Mouse (Mus musculus) telencephalon, adult 2 months (tissue): ENCODE data around the gene Nt5c2.

Source experiments
- DNase-seq: peaks from one replicate; pipeline ENCODE4 v3.0.0-alpha.2; 2011; ENCODE audit warnings: low read depth, low spot score

The Nt5c2 gene

DNA sequence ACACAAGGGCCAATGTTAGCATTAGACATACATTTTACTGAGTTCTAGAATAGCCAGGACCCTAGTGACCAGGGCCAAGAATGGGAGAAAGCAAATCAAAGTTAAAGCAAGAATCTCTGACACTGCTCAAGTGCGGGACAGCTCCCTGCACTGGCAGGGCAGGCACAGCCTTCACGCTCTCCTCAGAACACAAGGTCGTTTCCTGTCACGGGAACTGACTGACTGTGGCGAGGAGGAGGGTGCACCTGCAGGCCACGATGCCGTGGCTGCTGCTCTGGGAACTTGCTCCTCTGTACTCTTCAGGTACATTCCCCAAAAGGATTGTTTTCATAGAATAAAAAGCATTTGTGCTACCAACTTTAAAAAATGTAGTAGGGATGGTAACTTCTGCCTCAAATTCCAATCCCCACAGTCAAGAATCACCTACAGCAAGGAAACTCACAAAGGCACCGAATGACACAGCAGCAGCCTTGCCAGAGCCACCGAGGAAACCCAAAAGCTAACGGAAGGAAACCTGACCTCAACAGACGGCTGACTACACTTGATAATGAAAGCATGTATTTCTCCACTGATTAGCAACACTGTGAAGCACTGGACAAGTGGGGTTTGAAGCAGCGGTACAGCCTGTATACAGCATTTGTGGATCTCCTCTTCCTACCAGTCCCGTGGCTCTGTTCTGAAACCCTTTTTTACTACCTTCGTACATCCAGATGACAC is 127.0 kb downstream of the Nt5c2 start:
- no peak for DNase-seq

DNA sequence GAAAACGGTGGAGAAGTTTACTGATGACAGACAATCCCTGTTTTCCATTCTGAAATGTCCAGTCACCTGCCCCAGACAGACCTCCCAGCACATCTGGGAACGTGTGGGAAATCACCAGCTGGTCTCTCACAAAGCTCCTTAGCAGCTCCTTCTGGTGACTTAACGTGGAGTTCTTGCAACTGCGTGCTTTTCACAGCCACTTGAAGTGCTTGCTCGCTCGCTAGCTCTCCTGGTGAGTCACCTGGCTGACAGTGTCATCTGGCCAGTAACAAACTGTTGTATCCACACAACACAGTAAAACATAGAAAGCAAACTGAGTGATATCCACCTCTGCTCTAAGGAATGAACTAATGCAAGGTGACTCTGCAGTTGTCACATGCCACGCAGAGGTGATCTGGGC is 128.1 kb downstream of the Nt5c2 start:
- DNase-seq, result no peak

DNA sequence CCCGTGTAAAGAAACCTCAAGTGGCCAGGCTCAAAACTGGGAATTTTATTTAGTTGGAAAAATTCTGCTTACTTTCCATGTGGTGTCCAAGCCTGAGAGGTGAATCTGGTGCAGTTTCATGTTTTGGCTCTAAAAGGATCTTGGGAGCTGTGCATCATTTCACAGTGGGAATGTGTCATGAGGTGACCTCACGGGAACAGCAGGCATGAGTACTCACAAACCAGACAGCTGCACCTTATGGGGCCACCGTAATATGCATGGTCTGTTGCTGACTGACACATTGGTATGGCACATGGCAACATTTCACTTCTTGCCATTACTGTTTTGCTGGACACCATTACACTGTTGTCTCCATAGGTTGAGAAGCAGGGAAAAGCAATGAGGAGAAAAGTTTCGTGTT is 129.6 kb downstream of the Nt5c2 start:
- DNase-seq, result no peak

DNA sequence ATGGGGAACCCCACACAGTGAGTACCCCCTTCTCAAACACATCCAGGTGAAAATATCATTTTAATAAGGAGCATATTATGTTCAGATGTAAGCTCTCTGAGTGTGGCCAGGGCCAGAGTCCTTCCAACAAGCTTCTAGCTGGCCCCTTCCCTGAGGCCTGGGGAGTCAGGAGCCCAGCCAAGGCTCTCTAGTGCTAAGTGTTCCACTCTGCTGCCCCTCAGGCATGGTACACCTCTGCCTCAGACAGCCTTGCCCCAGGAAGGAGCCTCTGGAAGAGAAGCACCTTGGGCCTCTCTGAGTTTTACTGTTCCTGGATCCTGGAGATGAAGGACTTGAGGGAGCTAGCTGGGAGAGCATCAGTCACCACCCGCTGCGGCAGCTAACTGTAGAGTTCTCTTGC is 135.1 kb downstream of the Nt5c2 start:
- DNase-seq, result no peak

DNA sequence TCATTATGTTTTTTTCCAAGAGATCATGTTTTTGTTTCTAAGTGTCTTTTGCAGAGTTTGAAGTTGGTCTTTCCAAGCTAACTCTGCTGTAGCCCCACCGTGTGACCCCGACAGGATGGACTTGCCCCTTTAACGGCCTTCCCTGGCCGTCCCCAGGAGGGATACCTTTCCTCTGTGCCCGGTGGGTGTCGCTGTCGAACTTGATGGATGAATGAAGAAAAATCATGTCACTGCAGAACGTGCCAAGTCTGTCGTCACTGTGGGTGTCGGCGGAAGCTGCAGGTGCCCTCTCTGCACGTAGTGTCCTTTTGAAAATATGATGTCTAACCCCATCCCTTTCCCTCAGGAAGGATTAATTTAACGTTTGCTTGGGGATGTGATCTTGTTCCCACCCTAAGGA is 136.6 kb downstream of the Nt5c2 start:
- DNase-seq, result no peak

GRCm38 (mm10) chr19:46877886-46878285 is 137.1 kb downstream of the Nt5c2 start:
- no peak for DNase-seq

DNA sequence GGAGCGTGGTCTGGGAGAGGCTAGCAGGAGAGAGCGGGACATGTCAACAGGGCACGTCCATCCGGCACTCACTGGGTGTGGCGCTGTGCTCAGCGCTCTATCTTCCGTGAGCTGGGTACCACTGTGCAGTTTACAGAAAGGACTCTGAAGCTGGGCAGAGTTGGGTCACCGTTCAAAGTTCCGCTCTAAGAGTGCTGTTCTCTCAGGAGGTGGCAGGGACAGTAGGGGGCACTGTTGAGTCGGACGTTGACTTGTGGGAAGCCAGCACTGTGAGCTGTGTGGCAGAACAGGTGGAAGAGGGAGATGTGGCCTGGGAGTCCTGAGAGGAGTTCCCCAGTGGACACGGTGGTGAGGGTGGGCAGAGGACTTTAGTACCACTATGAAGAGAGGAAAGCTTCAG is 139.2 kb downstream of the Nt5c2 start:
- no peak for DNase-seq

GRCm38 (mm10) chr19:46873924-46874323 is 141.0 kb downstream of the Nt5c2 start:
- no peak for DNase-seq

- DNase-seq, result no peak
Measured at GRCm38 (mm10) chr19:46871651-46872050, 143.3 kb downstream of the Nt5c2 start.

- DNase-seq, result peak; percentile 31
Measured at GRCm38 (mm10) chr19:46871096-46871495, 143.9 kb downstream of the Nt5c2 start.

DNA sequence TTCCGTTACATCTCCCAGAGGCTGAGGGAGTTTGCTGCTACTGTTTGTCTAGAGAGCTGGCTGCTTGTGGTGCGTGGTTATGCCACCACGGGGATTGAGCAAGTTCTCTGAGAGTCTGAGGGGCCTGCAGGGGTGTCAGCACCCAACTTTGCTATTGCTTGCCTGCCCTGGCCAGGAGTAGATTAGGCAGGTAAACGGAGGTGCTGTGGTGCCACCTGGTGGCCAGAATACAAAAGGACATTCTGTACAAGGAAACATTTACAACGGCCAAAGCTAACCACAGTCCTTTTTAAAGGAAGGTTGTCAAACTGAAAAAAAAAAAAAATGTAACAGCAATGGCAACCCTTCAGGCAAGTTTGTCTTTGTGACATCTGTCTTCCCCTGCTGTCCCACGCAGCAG is 145.4 kb downstream of the Nt5c2 start:
- peak; percentile 40 for DNase-seq

DNA sequence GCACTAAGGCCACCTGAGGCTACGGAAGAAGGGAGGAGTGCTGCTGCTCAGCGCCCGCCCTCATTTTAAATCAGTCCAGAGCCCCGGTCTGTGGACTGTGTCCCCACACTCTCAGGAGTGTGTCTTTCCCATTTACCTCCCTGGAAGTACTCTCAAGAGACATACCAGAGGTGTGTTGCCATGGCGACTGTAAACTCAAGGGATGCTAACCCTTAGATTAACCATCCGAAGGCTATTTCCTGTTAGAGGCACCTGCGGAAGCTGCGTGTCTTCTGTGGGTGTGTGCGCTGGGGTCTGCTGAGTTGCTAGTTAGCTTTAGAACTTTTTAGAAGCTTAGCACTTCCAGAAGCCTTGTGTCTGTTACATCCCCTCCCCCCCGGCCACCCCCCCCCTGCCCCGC is 145.9 kb downstream of the Nt5c2 start:
- no peak for DNase-seq

DNA sequence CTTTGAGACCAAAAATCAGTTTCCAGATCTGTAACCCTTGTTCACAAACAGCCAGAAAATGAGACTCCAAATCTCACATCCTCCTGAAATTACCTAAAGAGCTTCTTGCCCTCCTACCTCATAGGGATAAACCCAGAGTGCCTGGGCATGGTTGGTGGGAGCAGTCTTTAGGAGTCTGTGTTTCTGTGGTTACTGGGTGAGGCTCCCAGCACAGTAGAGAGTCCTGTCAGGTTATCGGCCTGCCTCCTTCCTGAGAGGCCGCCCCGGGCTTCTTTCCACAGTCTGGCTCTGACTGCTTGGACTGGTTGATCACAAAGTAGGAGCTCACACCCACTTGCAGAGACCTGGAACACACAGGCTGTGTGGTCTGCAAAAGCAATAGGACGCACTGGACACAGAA is 149.6 kb downstream of the Nt5c2 start:
- no peak for DNase-seq

GRCm38 (mm10) chr19:46864731-46865331 is 150.1 kb downstream of the Nt5c2 start:
- DNase-seq, result no peak

DNA sequence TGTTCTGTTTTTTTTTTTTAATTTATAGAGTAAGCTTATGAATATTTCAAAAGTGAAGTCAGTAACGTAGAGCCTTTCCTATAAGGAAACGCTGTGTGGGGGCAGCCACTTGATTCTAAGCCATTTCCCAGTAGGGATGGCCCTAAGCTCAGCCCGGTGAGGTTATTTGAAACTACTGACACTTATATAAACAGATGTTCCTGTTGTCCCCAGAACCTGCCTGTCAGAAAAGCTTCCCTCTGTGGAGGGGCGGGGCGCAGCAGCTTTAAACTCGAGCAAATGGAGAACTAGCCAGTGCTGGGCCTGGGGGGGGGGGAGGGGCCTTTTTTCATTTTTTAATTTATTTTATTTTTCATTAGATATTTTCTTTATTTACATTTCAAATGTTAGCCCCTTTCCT is 150.9 kb downstream of the Nt5c2 start:
- no peak for DNase-seq

DNA sequence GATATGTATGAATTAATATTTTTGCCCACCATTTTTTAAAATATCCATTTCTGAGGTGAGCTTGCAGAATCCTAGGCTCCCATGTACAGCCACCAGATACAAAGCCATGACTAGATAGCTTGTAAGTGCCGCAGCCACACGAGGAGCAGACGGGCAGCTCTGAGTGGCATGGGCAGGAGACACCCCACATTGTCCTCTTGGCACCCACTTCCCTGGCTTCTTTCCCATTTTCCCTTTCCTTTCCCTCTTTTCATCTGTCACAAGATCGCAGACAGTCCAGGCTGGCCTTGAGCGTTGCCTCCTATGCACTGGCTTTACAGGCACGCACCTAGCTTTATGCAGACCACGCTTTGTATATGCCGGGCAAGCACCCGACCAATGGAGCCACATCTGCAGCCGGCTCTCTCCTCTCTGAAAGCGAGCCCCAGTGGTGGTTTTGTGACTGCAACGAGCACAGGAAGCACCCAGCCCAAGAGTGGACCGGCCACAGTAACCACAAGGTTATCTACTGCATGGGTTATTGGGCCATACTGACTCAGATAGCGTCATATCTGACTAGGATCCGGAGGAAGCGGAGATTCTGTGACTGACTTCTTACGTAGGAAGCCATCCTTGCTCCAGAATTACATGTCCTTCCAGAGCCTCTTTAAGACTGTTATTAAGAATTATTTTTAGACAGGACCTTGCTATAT is 151.6 kb downstream of the Nt5c2 start:
- DNase-seq, result no peak

GRCm38 (mm10) chr19:46862556-46862955 is 152.4 kb downstream of the Nt5c2 start:
- DNase-seq, result no peak

GRCm38 (mm10) chr19:46858200-46858599 is 156.8 kb downstream of the Nt5c2 start:
- DNase-seq, result no peak

DNA sequence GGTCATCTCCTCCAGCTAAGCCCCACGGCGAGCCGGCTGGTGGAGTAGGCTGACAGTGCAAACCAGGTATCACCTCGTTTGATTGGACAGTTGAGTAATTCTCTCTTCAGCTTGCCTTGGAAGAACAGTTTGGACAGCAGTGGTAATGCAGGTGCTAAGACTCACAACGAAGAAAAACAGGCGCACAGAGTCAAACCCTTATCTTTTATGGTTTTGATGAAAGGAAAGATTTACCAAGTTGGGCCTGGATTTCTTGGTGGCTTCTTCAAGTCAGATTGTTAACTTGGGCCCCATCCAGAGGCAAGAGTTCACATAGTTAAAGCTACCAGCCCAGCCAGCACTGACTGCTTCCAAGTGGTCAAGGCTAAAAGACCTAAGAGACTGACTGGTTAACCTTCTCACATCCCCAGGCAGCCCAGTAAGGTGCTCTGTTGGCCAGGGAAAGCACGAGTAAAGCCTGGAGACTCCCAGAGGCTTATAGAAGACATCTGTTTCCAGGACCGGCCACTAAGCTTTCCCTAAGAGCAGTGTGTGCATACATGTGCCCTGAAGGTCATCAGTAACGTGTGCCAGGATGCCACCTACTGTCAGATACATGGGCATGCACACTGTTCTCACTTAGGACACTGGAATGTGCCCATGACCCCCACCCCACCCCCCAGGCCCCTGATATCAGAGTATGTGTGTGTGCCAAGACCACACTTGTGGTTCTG is 157.5 kb downstream of the Nt5c2 start:
- no peak for DNase-seq

DNA sequence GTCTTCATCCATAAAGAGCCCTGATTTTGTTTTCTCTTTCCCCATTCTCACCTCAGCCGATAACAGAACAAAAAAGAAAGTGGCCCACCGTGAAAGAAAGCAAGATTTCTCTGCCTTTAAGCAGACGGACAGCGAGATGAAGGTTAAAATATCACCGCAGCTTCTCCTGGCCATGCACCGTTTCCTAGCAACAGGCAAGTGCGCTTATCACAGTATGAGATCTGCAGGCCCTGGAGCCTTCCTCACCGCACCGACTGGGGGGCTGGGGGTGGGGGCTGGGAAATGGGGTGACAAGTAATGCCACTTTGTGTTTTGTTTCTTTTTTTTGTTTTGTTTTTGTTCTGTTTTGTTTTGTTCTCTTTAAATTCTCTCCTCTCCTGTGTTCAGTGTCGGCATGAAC is 158.2 kb downstream of the Nt5c2 start:
- no peak for DNase-seq

- DNase-seq, result no peak
Measured at GRCm38 (mm10) chr19:46856232-46856631, 158.7 kb downstream of the Nt5c2 start.

GRCm38 (mm10) chr19:46849443-46849997 is 165.4 kb downstream of the Nt5c2 start:
- no peak for DNase-seq
